Mouse (Mus musculus): ENCODE measurements around the gene Pde4d. TPM values are rescaled to one million over a fixed set of nuclear protein-coding genes. Genes with fewer than 3 reads are reported as not detected.
A peak's percentile ranks its signal among the peaks of the same experiment; 100 is the strongest.

The Pde4d gene
- polyA plus RNA-seq, 1 experiment from 2014 or later = 17.7 TPM

DNA sequence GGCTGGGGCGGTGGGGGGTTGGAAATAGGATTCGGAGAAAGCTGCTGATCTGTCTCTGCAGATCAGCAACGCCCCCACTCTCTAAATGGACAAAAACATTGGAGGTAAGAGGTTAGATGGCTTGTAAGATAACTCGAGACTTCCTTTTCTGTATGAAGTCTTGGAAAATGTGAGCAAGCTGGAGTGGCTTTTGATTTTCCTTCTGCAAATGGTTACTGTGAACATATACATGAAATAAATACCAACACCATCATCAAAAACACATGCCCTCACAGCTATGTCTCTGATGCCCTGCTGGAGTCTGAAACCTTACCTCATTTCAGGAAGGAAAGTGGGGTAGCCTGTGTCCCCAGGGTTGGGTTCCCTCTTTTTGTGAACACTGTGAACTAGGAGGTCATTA is 1359.9 kb downstream of the Pde4d start:
- WGBS = 60% methylated on average over 4 of the region's 4 CpGs
- Histone ChIP-seq H3K4me1 (0 out of 2 replicates have a peak, but pooled peaks cover 9% of the 10 kb centered on the region), H3K9me3 (no peaks in the 10 kb centered on the region), H3K36me3 (no peaks in the 10 kb centered on the region), H3K4me3 (no peak overlapping the region), H3K27me3 (no peaks in the 10 kb centered on the region), H3K9ac (no peak overlapping the region), H3K27ac (0 out of 2 replicates have a peak overlapping the region, but pooled peaks have one; percentile 17), H3K4me2 (no peak overlapping the region)
- no peak for ATAC-seq (ENCODE audit: insufficient number of reproducible peaks, low FRiP score, low TSS enrichment, low read depth)

DNA sequence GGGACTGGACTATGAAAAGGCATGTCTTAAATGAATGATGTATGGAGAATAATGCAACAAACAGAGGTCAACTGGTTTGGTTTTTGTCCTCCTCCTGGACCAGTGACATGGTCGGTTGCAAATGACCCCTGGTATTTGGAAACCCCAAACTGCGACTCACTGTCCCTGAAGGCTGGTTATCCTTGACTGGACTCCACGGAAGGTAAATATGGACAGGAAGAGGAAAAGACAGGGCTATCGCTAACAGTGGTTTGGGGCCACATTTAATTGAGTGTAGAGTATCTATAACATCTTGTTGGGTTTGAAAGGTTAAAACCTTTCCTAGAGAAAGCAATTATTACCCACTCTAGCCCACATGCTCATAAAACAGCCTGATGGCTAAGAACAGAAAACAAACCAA is 1364.2 kb downstream of the Pde4d start:
- ATAC-seq (ENCODE audit: insufficient number of reproducible peaks, low FRiP score, low TSS enrichment, low read depth) = no peak
- Histone ChIP-seq H3K9ac (no peak overlapping the region), H3K4me2 (no peak overlapping the region), H3K27me3 (no peaks in the 10 kb centered on the region), H3K36me3 (no peaks in the 10 kb centered on the region), H3K27ac (no peak overlapping the region), H3K4me1 (0 out of 2 replicates have a peak, but pooled peaks cover 4% of the 10 kb centered on the region), H3K4me3 (no peak overlapping the region), H3K9me3 (no peaks in the 10 kb centered on the region)
- 69% methylated on average over 4 of the region's 4 CpGs for WGBS

DNA sequence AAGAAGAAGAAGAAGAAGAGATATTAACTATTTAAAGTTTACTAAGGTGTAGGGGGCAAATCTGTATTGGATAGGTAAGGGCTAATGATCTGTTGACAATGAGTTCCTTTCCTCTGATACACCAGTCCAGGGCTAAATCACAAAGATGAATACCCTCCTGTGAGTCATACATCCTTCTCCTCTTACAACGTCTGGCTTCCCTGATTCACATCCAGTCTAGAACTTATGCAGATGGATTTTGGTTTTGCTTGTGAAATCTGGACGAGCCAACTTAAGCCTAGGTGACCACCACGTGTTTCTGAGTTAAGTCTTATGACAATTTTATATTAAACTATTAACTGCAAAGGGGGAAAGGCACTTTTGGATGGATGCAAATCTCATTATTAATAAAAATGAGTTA is 1369.3 kb downstream of the Pde4d start:
- no peak overlapping the region for H3K9ac ChIP-seq
- H3K9me3 ChIP-seq = no peaks in the 10 kb centered on the region
- ATAC-seq (ENCODE audit: insufficient number of reproducible peaks, low FRiP score, low TSS enrichment, low read depth) = no peak
- H3K27me3 ChIP-seq = no peaks in the 10 kb centered on the region
- WGBS = 61% methylated on average over 3 of the region's 3 CpGs
- no peak overlapping the region for H3K27ac ChIP-seq
- peaks cover 18% of the 10 kb centered on the region for H3K4me1 ChIP-seq
- H3K4me2 ChIP-seq = no peak overlapping the region
- no peaks in the 10 kb centered on the region for H3K36me3 ChIP-seq
- H3K4me3 ChIP-seq = no peak overlapping the region

DNA sequence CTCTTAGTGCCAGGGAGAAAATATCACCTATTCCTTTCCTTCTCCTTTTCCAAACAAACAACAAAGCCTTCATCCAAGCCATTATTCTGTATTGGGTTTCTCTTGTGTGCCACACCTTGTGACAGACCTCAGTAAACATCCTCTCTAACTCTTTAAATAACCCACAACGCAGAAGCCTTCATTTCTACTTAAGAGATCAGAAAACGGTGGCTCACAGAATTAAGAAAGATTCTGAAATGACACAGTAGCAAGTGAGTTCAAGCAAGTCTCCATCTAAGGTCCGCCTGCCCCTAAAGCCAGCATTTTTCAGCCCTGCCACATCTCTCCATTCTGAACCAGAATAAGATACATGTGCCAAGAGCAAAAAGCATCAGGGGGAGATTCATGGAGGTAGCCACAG is 1370.4 kb downstream of the Pde4d start:
- no peak for ATAC-seq (ENCODE audit: insufficient number of reproducible peaks, low FRiP score, low TSS enrichment, low read depth)
- 74% methylated on average over 3 of the region's 3 CpGs for WGBS
- no peak overlapping the region for H3K9ac ChIP-seq
- H3K4me1 ChIP-seq = peaks cover 18% of the 10 kb centered on the region
- H3K27ac ChIP-seq = no peak overlapping the region
- H3K4me3 ChIP-seq = no peak overlapping the region
- H3K9me3 ChIP-seq = no peaks in the 10 kb centered on the region
- no peaks in the 10 kb centered on the region for H3K36me3 ChIP-seq
- no peaks in the 10 kb centered on the region for H3K27me3 ChIP-seq
- no peak overlapping the region for H3K4me2 ChIP-seq

DNA sequence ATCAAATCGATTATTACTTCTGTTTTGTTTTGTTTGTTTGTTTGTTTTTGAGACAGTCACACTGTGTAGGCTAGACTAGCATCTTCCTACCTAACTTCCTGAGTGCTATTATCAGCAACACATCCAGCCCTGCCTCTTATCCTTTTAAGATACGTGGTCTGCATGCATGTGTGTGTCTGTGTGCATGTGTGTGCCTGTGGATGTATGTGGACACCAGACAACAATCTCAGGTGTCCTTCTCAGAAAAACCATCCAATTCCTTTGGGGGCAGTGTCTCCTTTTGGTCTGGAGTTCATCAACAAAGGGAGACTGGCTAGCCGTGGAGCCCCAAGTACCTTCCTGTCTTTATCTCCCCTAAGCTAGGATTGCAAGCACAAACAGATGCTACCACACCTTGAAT is 1371.1 kb downstream of the Pde4d start:
- H3K36me3 ChIP-seq = no peaks in the 10 kb centered on the region
- no peak overlapping the region for H3K4me3 ChIP-seq
- H3K9ac ChIP-seq = no peak overlapping the region
- no peak overlapping the region for H3K4me2 ChIP-seq
- H3K4me1 ChIP-seq = peaks cover 18% of the 10 kb centered on the region
- H3K9me3 ChIP-seq = no peaks in the 10 kb centered on the region
- peak overlapping the region; percentile 43; the same call in 1 of the 2 replicates for H3K27ac ChIP-seq
- H3K27me3 ChIP-seq = no peaks in the 10 kb centered on the region
- 62% methylated on average over 3 of the region's 3 CpGs for WGBS
- ATAC-seq (ENCODE audit: insufficient number of reproducible peaks, low FRiP score, low TSS enrichment, low read depth) = no peak

DNA sequence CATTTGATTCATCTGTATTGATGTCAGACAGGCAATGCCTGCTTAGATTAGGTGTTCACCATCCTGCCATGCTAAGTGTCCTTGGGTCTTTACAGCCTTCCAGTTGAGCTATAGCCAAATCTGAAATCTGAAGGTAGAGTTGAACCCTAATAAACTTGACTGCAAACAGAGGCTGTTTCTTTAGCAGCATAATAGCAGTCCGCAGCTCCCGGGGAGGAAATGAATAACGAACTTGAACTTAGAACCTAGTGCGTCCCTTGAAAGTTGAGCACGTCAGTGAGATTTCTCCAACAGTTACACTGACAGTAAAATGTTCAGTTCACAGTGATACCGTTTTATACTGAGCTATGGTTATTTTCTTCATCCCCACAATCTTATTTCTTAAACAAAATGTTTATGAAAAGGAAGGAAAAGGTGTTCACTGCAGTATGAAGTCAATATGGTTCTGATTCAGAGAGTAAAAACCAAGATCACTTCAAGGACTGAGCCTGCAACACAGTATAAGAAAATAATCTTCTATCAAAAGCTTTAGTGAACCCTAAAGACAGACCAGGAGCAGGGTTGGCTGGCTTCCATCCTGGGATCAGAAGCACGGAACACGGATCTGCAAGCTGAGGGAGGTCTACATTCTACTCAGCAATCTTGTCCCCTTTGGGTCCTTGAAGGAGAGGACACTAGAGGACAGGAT is 1372.1 kb downstream of the Pde4d start:
- no peaks in the 10 kb centered on the region for H3K36me3 ChIP-seq
- no peaks in the 10 kb centered on the region for H3K9me3 ChIP-seq
- H3K4me2 ChIP-seq = peak overlapping the region; percentile 57
- H3K27ac ChIP-seq = peak overlapping the region; percentile 89
- no peak overlapping the region for H3K9ac ChIP-seq
- no peaks in the 10 kb centered on the region for H3K27me3 ChIP-seq
- WGBS = 2% methylated on average over 8 of the region's 8 CpGs
- H3K4me3 ChIP-seq = peak overlapping the region; percentile 45
- no peak for ATAC-seq (ENCODE audit: insufficient number of reproducible peaks, low FRiP score, low TSS enrichment, low read depth)
- peaks cover 18% of the 10 kb centered on the region for H3K4me1 ChIP-seq

DNA sequence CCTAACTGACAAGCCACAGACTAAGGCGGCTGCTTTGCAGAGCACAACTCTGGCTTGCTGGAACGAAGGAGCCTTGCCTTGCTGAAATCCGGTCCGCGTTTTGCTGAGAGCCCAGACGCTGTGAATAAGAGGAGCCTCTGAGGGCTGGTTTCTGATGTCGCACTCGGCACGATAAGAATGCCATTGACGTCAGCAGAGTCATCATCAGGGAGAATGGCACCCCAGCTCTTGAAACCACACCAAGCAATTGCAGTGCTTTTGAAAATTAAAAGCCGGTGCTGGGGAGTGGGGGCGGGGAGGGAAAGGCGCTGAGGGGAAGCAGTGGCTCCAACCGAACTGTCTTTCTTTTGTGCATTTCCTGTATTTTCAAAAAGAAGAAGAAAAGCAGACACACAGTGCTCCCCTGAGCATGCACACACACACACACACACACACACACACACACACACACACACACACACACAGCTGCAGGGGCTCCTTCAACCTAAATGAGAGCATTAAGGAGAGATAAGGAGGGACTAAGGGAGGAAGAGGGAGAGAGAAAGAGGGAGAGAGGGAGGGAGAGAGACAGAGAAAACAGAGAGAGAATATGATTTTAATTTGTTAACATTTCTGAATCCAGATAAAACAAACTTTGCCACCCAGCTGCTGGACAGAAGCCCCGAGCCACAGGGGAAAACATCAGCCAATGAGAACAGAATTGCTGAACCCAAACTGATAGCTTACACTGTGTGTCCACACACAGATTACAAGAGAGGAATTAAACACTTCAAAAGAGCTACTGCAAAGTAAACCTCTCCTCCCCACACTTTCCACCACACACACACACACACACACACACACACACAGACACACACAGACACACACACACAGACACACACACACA is 1372.9 kb downstream of the Pde4d start:
- WGBS = 0% methylated on average over 15 of the region's 15 CpGs
- Histone ChIP-seq H3K4me3 (peak overlapping the region; percentile 45), H3K9ac (no peak overlapping the region), H3K9me3 (no peaks in the 10 kb centered on the region), H3K4me2 (peak overlapping the region; percentile 57), H3K27me3 (no peaks in the 10 kb centered on the region), H3K27ac (peak overlapping the region; percentile 89), H3K4me1 (peaks cover 18% of the 10 kb centered on the region), H3K36me3 (no peaks in the 10 kb centered on the region)
- peak; percentile 84 for ATAC-seq (ENCODE audit: insufficient number of reproducible peaks, low FRiP score, low TSS enrichment, low read depth)

DNA sequence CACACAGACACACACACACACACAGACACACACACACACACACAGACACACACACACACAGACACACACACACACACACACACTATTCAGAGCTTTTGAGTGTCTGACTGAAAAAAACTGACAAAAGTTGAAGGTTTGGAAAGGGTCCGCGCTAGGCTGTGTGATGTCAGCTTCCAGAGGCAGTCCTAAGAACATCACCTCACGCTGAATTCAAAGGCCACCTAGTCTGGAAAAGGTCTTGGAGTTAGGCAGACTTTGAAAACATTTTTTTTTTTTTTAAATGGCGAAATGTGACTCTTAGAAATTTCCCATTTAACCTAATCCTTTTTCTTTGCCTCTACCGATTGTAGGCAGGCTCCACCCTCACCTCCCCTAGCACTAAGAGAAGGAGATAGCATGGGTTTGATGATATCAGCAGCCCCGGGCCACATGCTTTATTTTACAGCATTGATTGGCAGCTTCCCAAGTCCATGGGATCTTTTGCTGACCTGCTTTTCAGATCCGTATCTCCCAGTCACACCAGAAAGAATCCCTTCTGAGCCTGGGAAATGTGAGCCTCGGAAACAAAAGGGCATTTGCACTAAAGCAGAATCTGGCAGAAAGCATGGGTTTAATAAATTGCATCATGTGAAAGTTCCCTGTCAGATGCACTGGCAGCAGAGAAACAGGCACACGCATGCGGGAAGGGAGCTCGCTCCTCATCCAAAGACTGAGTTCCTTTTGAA is 1373.7 kb downstream of the Pde4d start:
- ATAC-seq (ENCODE audit: insufficient number of reproducible peaks, low FRiP score, low TSS enrichment, low read depth) = no peak

DNA sequence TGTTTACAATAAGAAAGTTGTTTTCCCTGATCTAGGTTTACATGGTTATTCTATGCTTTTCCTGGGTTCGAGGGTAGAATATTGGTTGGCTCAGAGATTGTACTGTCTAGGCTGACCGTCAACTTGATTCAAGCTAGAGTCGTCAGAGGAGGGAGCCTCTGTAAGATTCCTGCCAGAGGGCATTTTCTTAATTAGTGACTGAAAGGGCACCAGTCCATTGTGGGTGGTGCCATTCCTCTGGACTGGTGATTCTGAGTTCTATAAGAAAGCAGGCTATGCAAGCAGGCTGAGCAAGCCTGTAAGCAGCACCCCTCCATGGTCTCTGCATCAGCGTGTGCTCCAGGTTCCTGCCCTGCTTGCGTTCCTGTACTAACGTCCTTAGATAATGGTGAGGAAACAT is 1376.1 kb downstream of the Pde4d start:
- no peaks in the 10 kb centered on the region for H3K36me3 ChIP-seq
- H3K4me2 ChIP-seq = no peak overlapping the region
- peaks cover 17% of the 10 kb centered on the region for H3K4me1 ChIP-seq
- no peaks in the 10 kb centered on the region for H3K9me3 ChIP-seq
- H3K27ac ChIP-seq = no peak overlapping the region
- WGBS = 82% methylated on average over 6 of the region's 6 CpGs
- H3K4me3 ChIP-seq = no peak overlapping the region
- no peak overlapping the region for H3K9ac ChIP-seq
- no peaks in the 10 kb centered on the region for H3K27me3 ChIP-seq
- no peak for ATAC-seq (ENCODE audit: insufficient number of reproducible peaks, low FRiP score, low TSS enrichment, low read depth)

More for the DNA sequence above, 1373.7 kb downstream of the Pde4d start:
- Histone ChIP-seq H3K27me3 (no peaks in the 10 kb centered on the region), H3K27ac (peak overlapping the region; percentile 89), H3K4me3 (no peak overlapping the region), H3K4me2 (peak overlapping the region; percentile 26), H3K4me1 (peaks cover 18% of the 10 kb centered on the region), H3K9me3 (no peaks in the 10 kb centered on the region), H3K36me3 (no peaks in the 10 kb centered on the region), H3K9ac (no peak overlapping the region)
- WGBS = 14% methylated on average over 11 of the region's 11 CpGs

DNA sequence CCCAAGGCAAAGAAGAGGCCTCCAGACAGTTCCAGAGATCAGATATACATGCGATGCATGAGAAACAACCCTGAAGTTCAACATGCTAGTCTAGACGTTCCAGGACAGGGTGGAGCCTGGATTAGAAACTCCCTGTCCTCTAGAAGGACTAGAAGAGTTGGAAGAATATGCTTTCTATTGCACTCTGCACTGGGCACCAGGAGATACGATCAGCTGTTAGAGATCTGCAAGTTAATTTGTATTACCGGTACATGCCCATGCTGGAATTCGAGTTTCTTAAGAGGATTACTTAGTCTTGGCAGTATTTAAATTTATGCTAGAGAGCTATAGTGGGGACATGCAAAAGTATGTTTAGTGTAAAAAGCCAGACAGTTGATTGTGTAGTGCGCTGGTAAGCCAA is 1377.6 kb downstream of the Pde4d start:
- H3K4me1 ChIP-seq = peaks cover 9% of the 10 kb centered on the region
- H3K27me3 ChIP-seq = no peaks in the 10 kb centered on the region
- no peak for ATAC-seq (ENCODE audit: insufficient number of reproducible peaks, low FRiP score, low TSS enrichment, low read depth)
- H3K4me3 ChIP-seq = no peak overlapping the region
- H3K4me2 ChIP-seq = no peak overlapping the region
- no peaks in the 10 kb centered on the region for H3K36me3 ChIP-seq
- no peaks in the 10 kb centered on the region for H3K9me3 ChIP-seq
- WGBS = 79% methylated on average over 6 of the region's 6 CpGs
- H3K9ac ChIP-seq = no peak overlapping the region
- no peak overlapping the region for H3K27ac ChIP-seq

DNA sequence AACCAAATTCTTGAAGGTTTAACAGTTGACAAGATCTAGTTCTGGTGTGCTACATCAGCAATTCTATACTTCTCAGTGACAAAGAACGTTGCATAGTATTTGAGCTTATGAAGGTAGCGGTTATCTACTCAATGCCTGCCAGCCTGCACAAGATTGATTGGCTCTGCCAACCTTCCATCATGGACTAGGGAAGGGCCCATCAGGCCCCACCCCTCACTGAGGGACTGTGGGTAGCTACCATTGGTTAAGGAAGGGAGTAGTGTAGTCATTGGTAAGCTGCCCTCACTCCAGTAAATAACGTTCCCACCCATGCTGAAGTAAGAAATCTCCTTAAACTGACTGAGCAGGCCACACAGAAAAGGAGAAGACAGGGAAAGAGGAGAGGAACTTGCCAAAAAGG is 1378.2 kb downstream of the Pde4d start:
- Histone ChIP-seq H3K4me3 (no peak overlapping the region), H3K36me3 (no peaks in the 10 kb centered on the region), H3K9ac (no peak overlapping the region), H3K4me1 (peaks cover 7% of the 10 kb centered on the region), H3K4me2 (no peak overlapping the region), H3K27me3 (no peaks in the 10 kb centered on the region), H3K9me3 (no peaks in the 10 kb centered on the region), H3K27ac (no peak overlapping the region)
- ATAC-seq (ENCODE audit: insufficient number of reproducible peaks, low FRiP score, low TSS enrichment, low read depth) = no peak
- WGBS = 87% methylated on average over 3 of the region's 3 CpGs
